Mouse (Mus musculus): ENCODE data around the gene 1700006A11Rik.
A peak's percentile ranks its signal among the peaks of the same experiment; 100 is the strongest.
"Not testable (repeated sequence)": the region's sequence is repeated elsewhere in the genome, so short reads cannot be mapped to it uniquely, and the experiment has no call there.

The 1700006A11Rik gene

DNA sequence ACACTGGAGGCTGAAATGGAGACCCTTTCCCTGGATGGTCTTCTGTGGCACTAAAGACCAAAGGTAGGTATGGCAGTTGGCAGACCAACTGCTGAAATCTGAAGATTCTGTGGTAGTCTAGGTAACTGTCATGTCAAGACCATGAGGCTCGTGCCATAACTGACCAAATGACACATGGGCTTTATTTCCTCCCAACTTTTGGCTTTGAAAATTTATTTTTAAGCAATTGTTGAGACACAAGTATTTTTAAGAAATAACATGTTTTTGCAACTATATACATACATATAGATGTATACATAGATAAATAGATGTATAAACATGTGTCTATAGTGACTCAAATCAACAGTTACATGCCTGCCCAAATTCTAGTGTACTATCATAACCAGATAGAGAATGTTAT is at the start of gene 1700006A11Rik:
1700006A11Rik (minus strand) TSS at position 101 of the 400 bp plus-strand sequence.
- DNase-seq (ENCODE audit: low spot score): no peak

DNA sequence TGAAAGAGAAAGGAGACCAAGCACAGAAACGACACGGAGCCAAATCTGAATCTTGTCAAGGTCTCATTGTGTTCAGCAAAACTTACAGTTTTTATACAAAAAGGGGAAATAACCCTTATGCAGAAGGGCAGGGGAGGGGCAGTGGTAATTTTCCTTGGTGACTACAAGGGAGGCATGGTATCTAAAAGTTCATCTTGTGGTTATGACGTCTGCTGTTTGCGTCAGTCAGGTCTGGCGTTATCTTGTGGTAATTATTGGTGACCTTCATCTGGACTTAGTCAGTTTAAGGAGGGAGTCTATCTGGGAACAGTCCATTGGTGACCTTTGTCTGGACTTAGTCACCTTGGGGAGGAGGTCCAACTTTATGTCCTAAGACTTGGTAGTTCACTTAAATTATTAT is 48.5 kb upstream of the 1700006A11Rik start:
- DNase-seq (ENCODE audit: low spot score): not testable (repeated sequence)

GRCm38 (mm10) chr3:124466102-124466730 is 40.4 kb upstream of the 1700006A11Rik start:
- peak; percentile 4 for DNase-seq (ENCODE audit: low spot score)

DNA sequence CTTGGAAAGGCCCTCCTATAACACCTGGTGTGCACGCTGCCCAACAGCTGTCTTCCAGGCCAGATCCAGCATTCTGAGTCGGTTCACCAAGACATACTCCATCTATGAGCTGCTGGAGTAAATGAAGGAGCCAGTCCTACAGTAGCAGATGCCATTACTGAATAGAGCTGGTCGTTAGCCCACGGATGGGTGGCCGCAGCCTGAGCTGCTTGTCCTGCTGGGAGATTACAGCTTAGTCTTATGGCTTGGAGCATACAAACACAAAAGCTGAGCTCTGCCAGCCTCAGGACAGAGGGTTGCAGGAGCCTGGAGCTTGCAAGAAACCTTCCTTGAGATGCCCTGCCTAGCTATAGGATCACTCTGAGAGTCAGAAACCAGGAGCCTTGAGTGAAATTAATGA is 33.6 kb downstream of the 1700006A11Rik start:
- no peak for DNase-seq (ENCODE audit: low spot score)

DNA sequence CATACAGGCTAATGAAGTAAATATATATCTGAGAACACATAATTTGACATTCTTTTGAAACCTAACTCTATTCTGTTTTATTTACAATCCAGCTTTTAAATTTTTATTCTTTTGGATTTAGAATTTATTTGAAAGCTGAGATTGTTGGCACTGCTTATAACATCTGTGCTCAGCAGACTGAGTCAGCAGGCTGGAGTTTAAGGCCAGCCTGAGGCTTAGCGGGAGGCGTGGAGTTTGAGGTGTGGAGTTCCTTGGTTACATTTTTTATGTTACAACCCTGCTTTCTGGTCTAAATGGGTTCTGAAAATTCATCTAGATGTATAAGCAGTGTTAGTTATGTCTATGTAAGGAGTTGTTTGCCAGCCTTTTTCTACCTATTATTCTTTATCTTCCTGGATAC is 35.7 kb downstream of the 1700006A11Rik start:
- no peak for DNase-seq (ENCODE audit: low spot score)

GRCm38 (mm10) chr3:124389650-124390049 is 36.2 kb downstream of the 1700006A11Rik start:
- DNase-seq (ENCODE audit: low spot score): no peak

- not testable (repeated sequence) for DNase-seq (ENCODE audit: low spot score)
These were observed 40.5 kb downstream of the 1700006A11Rik start for GRCm38 (mm10) chr3:124385377-124385776.

GRCm38 (mm10) chr3:124372031-124372430 is 53.8 kb downstream of the 1700006A11Rik start:
- DNase-seq (ENCODE audit: low spot score): no peak

DNA sequence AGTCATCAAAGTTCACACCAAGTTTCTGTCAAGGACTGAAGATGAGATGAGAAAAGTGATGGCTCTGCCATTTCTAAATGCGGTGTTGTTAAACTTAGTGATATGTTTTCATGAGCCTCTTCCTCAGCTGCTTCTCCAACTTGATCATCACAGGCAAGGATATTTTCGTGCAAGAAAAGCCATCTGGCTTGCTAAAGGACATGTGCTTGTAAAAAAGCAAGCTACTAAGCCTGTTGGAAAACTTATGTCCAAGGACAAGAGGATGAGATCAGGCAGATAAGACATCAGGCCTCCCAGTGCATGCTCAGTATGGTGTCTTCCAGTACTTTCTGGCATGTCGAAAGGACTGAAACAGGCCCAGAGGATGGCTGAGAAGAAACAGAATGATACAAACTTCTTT is 68.3 kb downstream of the 1700006A11Rik start:
- no peak for DNase-seq (ENCODE audit: low spot score)
